19 mouse cellular contexts compared by ENCODE assay signal in genomic region chr11:21103186-21103585, GRCm38 (mm10).
"Had no signal": no experiment of that assay in that cellular context is flagged by ENCODE, and none has a peak within 500 bp of the region (broad histone marks: within the 10 kb centered on the region; RNA-seq: fewer than 3 reads in every experiment).

No protein-coding gene starts in this region.

- H3K36me3 ChIP-seq: midbrain, embryonic 15.5 days had no signal

- H3K9ac ChIP-seq: limb, embryonic 13.5 days; liver, embryonic 12.5 days; liver, embryonic 15.5 days; lung, embryonic 15.5 days; midbrain, embryonic 15.5 days; stomach, embryonic 15.5 days had no signal

- H3K4me2 ChIP-seq: limb, embryonic 13.5 days; liver, embryonic 12.5 days; liver, embryonic 15.5 days; lung, embryonic 15.5 days; midbrain, embryonic 15.5 days; stomach, embryonic 15.5 days had no signal

- H3K9me3 ChIP-seq: limb, embryonic 10.5 days; limb, embryonic 13.5 days; liver, embryonic 12.5 days; liver, embryonic 15.5 days; lung, embryonic 15.5 days; megakaryocyte, embryonic 14.5 days; midbrain, embryonic 10.5 days; midbrain, embryonic 15.5 days; stomach, embryonic 15.5 days had no signal

- ATAC-seq: liver, embryonic 12.5 days; midbrain, embryonic 15.5 days had no signal

- H3K4me1 ChIP-seq: limb, embryonic 10.5 days; limb, embryonic 13.5 days; midbrain, embryonic 10.5 days had no signal

- H3K27ac ChIP-seq: kidney, postnatal 0 days; limb, embryonic 10.5 days; limb, embryonic 13.5 days; liver, embryonic 12.5 days; liver, embryonic 15.5 days; midbrain, embryonic 10.5 days; midbrain, embryonic 15.5 days; stomach, embryonic 15.5 days had no signal

- H3K27me3 ChIP-seq: limb, embryonic 13.5 days; liver, embryonic 12.5 days; liver, embryonic 15.5 days; lung, embryonic 15.5 days; megakaryocyte, embryonic 14.5 days; midbrain, embryonic 15.5 days; stomach, embryonic 15.5 days had no signal

- DNase-seq: kidney, adult 2 months; kidney, postnatal 25 days; liver; lung, adult 18-20 months; lung, postnatal 10 days; lung, postnatal 36 days; right cerebral cortex, postnatal 14 days; spleen, adult 18-20 months; thymus, postnatal 25 days had no signal

- H3K4me3 ChIP-seq: limb, embryonic 10.5 days; limb, embryonic 13.5 days; liver, embryonic 12.5 days; liver, embryonic 15.5 days; lung, embryonic 15.5 days; megakaryocyte, embryonic 14.5 days; midbrain, embryonic 10.5 days; midbrain, embryonic 15.5 days; stomach, embryonic 15.5 days had no signal
